Mouse (Mus musculus): Measurements from ENCODE around the gene Tnfrsf8.
A peak's percentile ranks its signal among the peaks of the same experiment; 100 is the strongest.
"Not testable (repeated sequence)": the region's sequence is repeated elsewhere in the genome, so short reads cannot be mapped to it uniquely, and the experiment has no call there.

Tnfrsf8 gene

DNA sequence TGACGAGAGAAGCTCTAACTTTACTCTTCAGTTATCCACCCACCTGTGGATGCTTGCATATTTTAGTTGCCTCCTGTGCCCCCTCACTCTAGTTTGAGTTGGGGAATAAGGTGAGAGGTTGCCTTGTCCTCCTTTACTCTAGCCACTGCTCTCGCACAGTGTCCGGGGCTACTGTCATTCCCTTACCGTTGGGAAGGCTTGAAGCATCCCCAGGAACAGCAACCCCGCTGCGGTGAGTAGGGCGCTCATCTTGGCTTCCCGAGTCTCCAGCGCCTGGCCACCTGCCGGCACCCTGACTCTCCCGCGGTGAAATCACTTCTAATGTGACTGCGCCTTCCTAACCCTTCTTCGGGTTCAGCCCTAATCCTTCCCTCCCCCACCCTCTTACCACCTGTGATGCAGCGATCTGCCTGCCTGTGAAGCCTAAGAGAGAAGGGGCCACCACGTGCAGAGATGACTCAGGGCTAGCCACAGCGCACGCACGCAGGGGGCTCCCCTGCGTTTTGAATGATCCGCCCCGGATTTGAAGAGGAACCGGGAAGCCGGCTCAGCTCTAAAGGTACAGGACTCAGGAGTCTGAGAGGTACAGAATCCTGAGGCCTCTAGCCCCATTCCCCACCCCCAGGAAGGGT, at the start of gene Tnfrsf8:
TSS of gene Tnfrsf8 (minus strand) at position 329 of the 632 bp plus-strand sequence.
- no peak for DNase-seq (ENCODE audit: low read depth in 2 of 2, low spot score in 2 of 2)

DNA sequence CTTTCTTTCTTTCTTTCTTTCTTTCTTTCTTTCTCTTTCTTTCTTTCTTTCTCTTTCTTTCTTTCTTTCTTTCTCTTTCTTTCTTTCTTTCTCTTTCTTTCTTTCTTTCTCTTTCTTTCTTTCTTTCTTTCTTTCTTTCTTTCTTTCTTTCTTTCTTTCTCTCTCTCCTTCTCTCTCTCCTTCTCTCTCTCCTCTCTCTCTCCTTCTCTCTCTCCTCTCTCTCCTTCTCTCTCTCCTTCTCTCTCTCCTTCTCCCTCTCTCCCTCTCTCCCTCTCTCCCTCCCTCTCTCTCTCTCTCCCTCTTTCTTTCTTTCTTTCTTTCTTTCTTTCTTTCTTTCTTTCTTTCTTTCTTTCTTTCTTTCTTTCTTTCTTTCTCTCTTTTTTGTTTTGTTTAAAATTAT, 46.7 kb upstream of the Tnfrsf8 start:
- not testable (repeated sequence) for DNase-seq (ENCODE audit: low read depth in 2 of 2, low spot score in 2 of 2)

GRCm38 (mm10) chr4:145361065-145361464, 46.1 kb upstream of the Tnfrsf8 start:
- peak; percentile 32 to 38 for DNase-seq (ENCODE audit: low read depth in 2 of 2, low spot score in 2 of 2)

DNA sequence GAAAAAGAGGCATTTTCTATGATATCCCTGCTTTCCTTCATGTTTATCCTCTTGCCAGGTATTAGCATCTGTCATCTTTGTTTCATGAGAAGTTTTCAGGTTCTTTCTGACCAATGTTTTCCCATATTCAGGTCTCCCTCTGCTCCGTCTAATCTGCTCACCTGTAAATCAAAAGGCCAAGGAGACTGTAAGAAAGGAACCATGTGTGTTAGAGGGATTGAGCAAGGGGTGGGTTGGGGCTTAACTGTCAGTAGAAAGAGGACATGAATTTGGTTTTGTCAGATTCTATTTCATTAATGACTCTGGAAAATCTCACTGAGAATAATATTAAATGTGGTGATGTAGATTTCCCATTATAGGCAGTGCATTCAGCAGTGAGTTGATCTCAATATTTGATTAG, 45.6 kb upstream of the Tnfrsf8 start:
- DNase-seq (ENCODE audit: low read depth in 2 of 2, low spot score in 2 of 2), result no peak

DNA sequence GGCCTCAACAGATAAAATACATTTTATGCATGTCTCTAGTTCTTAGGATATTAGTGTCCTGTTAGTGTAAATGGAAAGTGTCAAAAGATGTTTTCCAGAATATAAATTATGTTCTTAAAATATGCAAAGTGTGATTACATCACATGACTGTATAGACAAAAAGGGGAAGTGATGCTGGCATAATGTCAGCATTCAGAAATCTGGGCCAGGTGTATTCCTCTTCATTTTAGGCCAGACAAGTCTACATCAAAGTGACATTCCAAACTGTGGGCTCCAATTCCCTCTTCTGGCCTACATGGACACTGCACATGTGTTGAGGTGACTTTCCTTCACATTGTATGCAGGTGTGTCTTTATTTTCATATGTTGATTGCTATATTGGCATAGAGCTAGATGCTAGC, 41.3 kb upstream of the Tnfrsf8 start:
- DNase-seq (ENCODE audit: low read depth in 2 of 2, low spot score in 2 of 2), result no peak

DNA sequence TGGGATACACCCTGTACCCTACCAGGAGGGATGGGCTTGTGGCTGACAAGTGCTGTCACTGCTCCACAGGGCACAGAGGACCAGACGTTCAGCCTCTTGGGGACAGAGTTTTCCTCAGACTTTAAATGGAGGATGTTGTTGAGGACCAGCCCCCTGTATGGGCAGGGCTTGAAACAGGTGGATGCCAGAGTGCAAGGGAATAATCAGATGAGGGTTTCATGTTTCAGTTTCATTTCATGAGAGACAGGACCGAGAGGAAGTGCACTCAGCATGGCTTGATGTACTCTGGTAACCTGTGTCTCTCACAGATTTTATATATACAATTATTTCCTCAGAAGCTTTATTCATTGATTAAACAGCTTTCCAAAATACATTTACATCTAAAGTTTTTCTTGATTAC, 38.9 kb upstream of the Tnfrsf8 start:
- DNase-seq (ENCODE audit: low read depth in 2 of 2, low spot score in 2 of 2), result no peak

GRCm38 (mm10) chr4:145344948-145345347, 30.0 kb upstream of the Tnfrsf8 start:
- no peak for DNase-seq (ENCODE audit: low read depth in 2 of 2, low spot score in 2 of 2)

DNA sequence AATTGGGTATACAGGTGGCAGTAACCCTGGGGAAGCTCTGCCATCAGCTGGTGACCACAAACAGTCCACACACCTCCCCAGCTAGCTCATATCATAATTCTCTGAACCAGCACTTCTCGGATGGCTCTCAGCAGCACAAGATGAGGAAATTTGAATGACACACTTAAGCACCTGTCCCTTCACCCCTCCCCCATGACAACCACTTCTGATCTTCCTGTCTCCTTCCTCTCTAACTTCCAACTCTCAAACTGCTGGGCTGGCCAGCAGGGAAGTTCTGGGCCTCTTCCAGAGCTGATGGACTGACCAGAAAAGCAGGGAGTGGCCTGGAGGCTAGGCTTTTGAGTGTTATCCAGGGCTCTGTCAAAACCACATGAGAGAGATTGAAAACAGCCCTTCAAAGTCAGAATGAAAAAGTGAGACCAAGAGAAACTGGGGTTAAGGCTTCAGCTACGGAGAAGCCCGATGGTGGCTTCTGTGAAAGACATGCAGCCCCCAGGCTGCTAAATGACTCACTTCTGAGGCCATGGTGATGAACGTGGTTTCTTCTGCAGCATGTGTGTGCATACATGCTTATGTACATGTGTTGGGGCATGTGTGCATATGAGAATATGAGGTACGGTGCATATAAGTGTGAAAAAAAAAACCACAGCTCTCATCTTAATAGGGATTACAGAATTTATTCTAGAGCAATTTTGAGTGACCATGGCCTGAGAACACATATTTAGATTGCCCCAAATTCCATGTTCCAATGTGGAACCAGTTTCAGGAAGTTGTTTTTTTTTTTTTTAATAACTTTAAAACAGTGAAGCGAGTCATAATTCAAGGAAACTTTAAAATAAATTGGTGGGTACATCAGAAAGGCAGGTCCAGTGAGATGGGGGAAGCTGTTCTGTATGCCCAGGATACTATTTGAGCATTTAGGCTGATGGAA, 27.2 kb upstream of the Tnfrsf8 start:
- no peak for DNase-seq (ENCODE audit: low read depth in 2 of 2, low spot score in 2 of 2)

- no peak for DNase-seq (ENCODE audit: low read depth in 2 of 2, low spot score in 2 of 2)
These were observed 23.2 kb upstream of the Tnfrsf8 start for GRCm38 (mm10) chr4:145337906-145338858.

DNA sequence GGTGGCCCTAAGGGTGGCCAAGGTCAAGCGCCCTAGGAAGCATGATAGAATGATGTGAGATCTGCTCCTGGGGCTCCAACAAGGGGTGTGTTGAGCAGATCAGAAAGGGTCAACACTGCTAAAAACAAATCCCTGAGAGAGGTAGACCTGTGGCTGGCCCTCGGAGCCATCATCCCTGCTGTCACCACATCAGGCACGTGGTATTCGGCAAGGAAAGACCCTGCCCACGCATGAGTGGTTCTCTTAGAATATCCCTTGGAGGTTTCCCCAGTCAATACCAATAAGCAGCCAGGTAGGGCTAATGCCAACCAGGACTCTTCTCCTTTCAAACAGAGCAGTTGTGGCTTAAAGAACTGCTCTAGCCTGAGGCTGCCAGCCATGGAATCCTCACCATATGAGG, 21.6 kb upstream of the Tnfrsf8 start:
- DNase-seq (ENCODE audit: low read depth in 2 of 2, low spot score in 2 of 2), result no peak

GRCm38 (mm10) chr4:145336019-145336418, 21.1 kb upstream of the Tnfrsf8 start:
- DNase-seq (ENCODE audit: low read depth in 2 of 2, low spot score in 2 of 2), result no peak

DNA sequence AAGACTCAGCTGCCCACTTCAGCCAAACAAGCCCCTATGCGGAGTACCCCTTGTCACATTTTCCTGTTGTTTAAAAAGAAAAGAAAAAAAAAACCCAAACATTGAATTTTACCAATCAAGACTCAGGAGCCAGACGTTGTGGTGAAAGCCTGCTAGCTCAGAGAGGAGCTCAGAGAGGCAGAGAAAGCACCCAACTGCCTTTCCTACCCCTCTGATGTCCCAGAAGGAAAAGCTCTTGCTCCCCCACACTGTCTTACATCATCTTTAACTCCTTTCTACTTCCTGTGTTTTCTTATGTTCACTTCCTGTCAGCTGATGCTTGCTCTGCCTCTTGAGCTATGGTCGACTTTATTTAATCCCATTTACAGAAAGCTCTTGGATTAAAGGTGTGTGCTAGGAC, 8.7 kb upstream of the Tnfrsf8 start:
- no peak for DNase-seq (ENCODE audit: low read depth in 2 of 2, low spot score in 2 of 2)

- no peak for DNase-seq (ENCODE audit: low read depth in 2 of 2, low spot score in 2 of 2)
These were observed 8.1 kb upstream of the Tnfrsf8 start for GRCm38 (mm10) chr4:145322995-145323627.

- no peak for DNase-seq (ENCODE audit: low read depth in 2 of 2, low spot score in 2 of 2)
These were observed 7.2 kb upstream of the Tnfrsf8 start for GRCm38 (mm10) chr4:145322211-145322610.

DNA sequence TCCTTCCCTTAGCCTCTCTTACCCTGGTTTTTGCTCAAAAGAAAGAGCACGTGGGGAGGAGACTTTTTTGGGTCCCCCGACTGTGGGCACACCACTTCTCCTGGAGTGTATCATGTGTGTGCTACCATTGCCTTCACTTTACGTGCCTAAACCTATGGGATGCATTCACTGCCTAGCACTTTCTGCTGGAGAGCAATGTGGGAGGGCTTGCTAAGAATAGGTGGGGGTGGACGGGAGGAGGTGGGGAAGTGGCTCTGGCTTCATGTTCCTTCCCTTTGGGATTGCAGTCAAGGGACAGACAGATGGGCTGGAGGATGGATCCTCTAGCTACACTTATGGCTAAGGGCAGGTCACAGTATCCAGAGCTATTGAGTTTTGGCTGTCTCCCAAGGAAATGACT, 5.7 kb upstream of the Tnfrsf8 start:
- DNase-seq (ENCODE audit: low read depth in 2 of 2, low spot score in 2 of 2), result no peak

DNA sequence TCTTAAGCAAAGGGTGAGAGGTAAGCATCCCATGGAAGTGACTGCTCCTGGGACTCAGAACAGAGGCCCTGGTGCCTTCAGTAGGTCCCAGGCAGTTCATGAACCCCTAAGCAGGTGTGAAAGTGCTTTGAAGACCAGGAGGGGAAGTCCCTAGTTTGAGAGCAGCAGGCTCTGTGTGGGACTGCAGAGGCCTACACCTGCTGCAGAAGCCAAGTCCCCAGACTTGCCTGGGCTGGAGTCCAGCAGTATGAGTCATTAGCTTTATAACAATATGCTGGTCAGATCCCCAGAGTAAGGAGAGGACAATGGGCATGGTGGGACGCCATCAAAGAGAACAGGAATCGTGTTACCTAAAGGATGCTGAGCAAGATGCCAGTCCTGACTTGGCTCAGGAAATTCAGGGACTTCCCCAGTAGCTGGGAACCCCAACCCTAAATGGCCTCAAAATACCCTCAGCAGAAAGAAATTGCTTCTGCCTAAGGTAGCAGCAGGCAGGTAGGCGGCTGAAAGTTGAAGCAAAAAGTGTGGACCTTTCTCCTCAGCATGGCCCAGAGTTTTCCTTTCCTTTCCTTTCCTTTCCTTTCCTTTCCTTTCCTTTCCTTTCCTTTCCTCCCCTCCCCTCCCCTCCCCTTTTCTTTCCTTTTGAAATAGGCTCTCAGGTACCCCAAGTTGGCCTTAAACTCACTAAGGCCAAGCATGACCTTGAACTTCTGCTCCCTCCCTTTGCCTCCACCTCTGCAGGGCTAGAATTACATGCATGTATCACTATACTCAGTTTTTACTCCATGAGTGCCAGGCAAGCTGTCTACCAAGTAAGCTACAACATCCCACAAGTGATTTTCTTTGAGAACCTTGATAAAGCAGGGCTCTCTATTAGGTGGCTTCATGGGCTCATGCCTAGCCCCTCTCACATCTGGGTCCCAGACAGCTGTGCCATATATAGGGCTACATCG, 4.6 kb upstream of the Tnfrsf8 start:
- no peak for DNase-seq (ENCODE audit: low read depth in 2 of 2, low spot score in 2 of 2)

DNA sequence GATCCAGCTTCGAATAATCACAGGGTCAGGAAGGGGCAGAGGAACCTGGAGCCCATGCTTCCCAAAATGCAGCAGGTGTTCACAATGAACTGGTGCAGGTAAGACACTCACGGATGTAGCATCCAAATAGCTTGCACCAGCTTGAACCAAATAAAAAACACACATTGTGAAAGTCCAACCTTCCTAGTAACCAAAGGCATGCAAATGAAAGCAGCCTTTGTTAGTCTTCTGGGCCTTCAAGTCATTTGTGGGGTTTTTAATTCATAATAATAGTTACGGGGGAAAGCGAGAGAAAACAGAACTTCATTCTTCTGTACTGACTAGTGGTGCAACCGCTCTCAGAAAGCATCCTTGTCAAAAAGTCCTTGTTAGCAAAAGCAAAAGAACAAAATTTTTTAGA, 1.7 kb upstream of the Tnfrsf8 start:
- no peak for DNase-seq (ENCODE audit: low read depth in 2 of 2, low spot score in 2 of 2)

DNA sequence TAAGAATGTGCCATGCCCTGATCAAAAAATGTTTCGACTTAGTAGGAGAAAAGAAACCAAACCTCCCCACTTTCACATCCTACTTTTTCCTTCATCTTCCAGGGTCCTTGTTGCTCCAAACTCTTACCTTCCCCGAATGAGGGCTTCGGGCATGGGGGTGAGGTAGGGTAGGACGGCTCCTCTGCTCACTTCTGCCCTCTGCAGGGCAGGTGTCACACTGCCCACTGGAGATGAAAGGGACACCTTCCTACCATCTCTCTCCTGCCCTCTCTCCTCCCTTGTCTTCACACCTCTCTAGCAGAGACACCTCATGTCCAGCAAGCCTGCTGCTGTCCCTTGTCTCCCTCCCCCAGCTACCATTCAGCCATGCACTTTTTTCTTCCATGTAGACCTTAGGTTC, 998 bp downstream of the Tnfrsf8 start:
- no peak for DNase-seq (ENCODE audit: low read depth in 2 of 2, low spot score in 2 of 2)

- no peak for DNase-seq (ENCODE audit: low read depth in 2 of 2, low spot score in 2 of 2)
These were observed 1.7 kb downstream of the Tnfrsf8 start for GRCm38 (mm10) chr4:145313256-145313655.

- no peak for DNase-seq (ENCODE audit: low read depth in 2 of 2, low spot score in 2 of 2)
These were observed 2.4 kb downstream of the Tnfrsf8 start for GRCm38 (mm10) chr4:145312530-145312929.

All from CD8-positive naive resting alpha-beta T cell, adult 2 months (primary cell).